Mouse (Mus musculus) MEL (cell line): Measurements from ENCODE around the gene Ifi202b.

Source experiments
- CHD1 ChIP-seq: IDR thresholded peaks from 2 replicates; pipeline ENCODE4 v1.6.1; 2012; ENCODE audit warnings: low read depth, mild to moderate bottlenecking, inconsistent platforms, low read length, improper control_type of control experiment
- TBP ChIP-seq: IDR thresholded peaks from 2 replicates; pipeline ENCODE4 v1.8.0; 2011; ENCODE audit warnings: low read depth, low read length, improper control_type of control experiment

DNA sequence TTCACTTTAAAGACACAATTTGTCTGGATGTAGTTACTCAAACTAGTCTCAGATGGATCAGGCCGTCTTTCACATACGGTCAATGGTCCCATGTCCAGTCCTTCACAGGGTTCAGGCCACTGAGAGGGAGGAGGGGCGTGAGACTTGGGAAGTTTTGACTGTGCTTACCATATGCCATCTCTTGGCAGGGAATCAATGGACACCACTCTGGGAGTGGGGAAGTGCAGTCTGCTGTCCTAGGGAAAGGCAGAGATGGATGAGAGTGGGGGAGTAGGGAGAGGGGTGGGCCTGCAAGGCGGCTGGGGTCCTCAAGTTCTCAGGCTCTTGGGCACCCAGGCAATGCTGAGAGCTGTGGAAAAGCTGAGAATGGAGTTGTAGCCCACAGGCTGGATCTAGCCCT is 12.5 kb upstream of the Ifi202b start:
- TF ChIP-seq CHD1 = no peak
- TF ChIP-seq TBP = no peak
